Mouse (Mus musculus): ENCODE measurements at regions not wholly inside any gene's neighbourhood (a gene's known extent, or its start where the extent isn't known, plus 50 kb on each side); places are given as distances from the start of the nearest gene placed in this dataset.

GRCm38 (mm10) chr5:77644651-77645050 is 236.8 kb upstream of the Igfbp7 start:
- in situ Hi-C loops (cut with MboI; ENCODE audit: low sequenced_read_pairs) = no loop called here

GRCm38 (mm10) chr5:77620402-77620801 is 212.6 kb upstream of the Igfbp7 start:
- in situ Hi-C loops (cut with MboI; ENCODE audit: low sequenced_read_pairs) = no loop called here

GRCm38 (mm10) chr5:77610496-77610895 is 202.7 kb upstream of the Igfbp7 start:
- in situ Hi-C loops (cut with MboI; ENCODE audit: low sequenced_read_pairs) = no loop called here

GRCm38 (mm10) chr5:77594719-77595118 is 186.9 kb upstream of the Igfbp7 start:
- in situ Hi-C loops (cut with MboI; ENCODE audit: low sequenced_read_pairs) = no loop called here

- in situ Hi-C loops (cut with MboI; ENCODE audit: low sequenced_read_pairs) = no loop called here
These were observed 181.4 kb upstream of the Igfbp7 start for GRCm38 (mm10) chr5:77589252-77589651.

GRCm38 (mm10) chr5:77581702-77582101 is 173.9 kb upstream of the Igfbp7 start:
- in situ Hi-C loops (cut with MboI; ENCODE audit: low sequenced_read_pairs) = no loop called here

GRCm38 (mm10) chr5:77581106-77581638 is 173.3 kb upstream of the Igfbp7 start:
- in situ Hi-C loops (cut with MboI; ENCODE audit: low sequenced_read_pairs) = no loop called here

GRCm38 (mm10) chr5:77579826-77580745 is 172.2 kb upstream of the Igfbp7 start:
- in situ Hi-C loops (cut with MboI; ENCODE audit: low sequenced_read_pairs) = no loop called here

GRCm38 (mm10) chr5:77576881-77577280 is 169.0 kb upstream of the Igfbp7 start:
- in situ Hi-C loops (cut with MboI; ENCODE audit: low sequenced_read_pairs) = no loop called here

- in situ Hi-C loops (cut with MboI; ENCODE audit: low sequenced_read_pairs) = no loop called here
These were observed 167.9 kb upstream of the Igfbp7 start for GRCm38 (mm10) chr5:77575780-77576179.

- in situ Hi-C loops (cut with MboI; ENCODE audit: low sequenced_read_pairs) = no loop called here
These were observed 162.5 kb upstream of the Igfbp7 start for GRCm38 (mm10) chr5:77570364-77570763.

GRCm38 (mm10) chr5:77568121-77568520 is 160.3 kb upstream of the Igfbp7 start:
- in situ Hi-C loops (cut with MboI; ENCODE audit: low sequenced_read_pairs) = no loop called here

- in situ Hi-C loops (cut with MboI; ENCODE audit: low sequenced_read_pairs) = no loop called here
These were observed 144.7 kb upstream of the Igfbp7 start for GRCm38 (mm10) chr5:77552580-77552979.

- in situ Hi-C loops (cut with MboI; ENCODE audit: low sequenced_read_pairs) = no loop called here
These were observed 144.2 kb upstream of the Igfbp7 start for GRCm38 (mm10) chr5:77552081-77552480.

- in situ Hi-C loops (cut with MboI; ENCODE audit: low sequenced_read_pairs) = no loop called here
These were observed 138.3 kb upstream of the Igfbp7 start for GRCm38 (mm10) chr5:77546001-77546620.

GRCm38 (mm10) chr5:77532261-77533015 is 124.6 kb upstream of the Igfbp7 start:
- in situ Hi-C loops (cut with MboI; ENCODE audit: low sequenced_read_pairs) = no loop called here

- in situ Hi-C loops (cut with MboI; ENCODE audit: low sequenced_read_pairs) = no loop called here
These were observed 122.5 kb upstream of the Igfbp7 start for GRCm38 (mm10) chr5:77530376-77530775.

GRCm38 (mm10) chr5:77517252-77517651 is 109.4 kb upstream of the Igfbp7 start:
- in situ Hi-C loops (cut with MboI; ENCODE audit: low sequenced_read_pairs) = no loop called here

GRCm38 (mm10) chr5:77515448-77515847 is 107.6 kb upstream of the Igfbp7 start:
- in situ Hi-C loops (cut with MboI; ENCODE audit: low sequenced_read_pairs) = no loop called here

GRCm38 (mm10) chr5:77502684-77503083 is 94.8 kb upstream of the Igfbp7 start:
- in situ Hi-C loops (cut with MboI; ENCODE audit: low sequenced_read_pairs) = no loop called here

GRCm38 (mm10) chr5:77499949-77500460 is 92.2 kb upstream of the Igfbp7 start:
- in situ Hi-C loops (cut with MboI; ENCODE audit: low sequenced_read_pairs) = no loop called here

All from CH12F3 (cell line).